Mouse (Mus musculus) lung, postnatal 25 days (tissue): ENCODE measurements around the gene Prrt1.

Experiments
- DNase-seq: peaks from one replicate; pipeline ENCODE4 v3.0.0; 2022; ENCODE audit warnings: low spot score

Prrt1 gene

DNA sequence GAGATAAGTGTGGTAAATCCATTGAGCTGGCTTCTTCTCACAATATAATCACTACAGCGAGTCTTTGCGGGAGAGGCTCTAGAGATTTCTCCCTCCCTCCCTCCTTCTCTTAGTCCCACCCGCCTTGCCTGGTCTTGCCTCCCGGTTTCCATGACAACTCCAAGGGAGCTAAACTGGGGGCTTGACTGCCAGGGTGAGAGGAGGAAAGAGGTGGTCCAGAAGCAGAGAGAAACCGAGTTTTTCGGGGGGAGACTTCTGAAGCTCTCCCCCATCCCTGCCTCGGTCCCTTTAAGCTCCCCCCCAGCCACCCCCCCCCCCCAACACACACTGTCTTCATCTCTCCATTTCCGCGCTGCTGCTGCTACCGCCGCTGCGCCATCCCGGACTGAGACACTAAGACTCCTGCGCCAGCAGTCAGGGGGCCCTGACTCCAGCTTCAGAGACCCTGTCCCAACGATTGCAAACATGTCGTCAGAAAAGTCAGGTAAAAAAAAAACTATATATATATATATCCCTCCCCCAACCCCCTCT, at the start of gene Prrt1:
Gene Prrt1, plus strand, starts transcription at position 313 of the 531 bp plus-strand sequence.
- no peak for DNase-seq

DNA sequence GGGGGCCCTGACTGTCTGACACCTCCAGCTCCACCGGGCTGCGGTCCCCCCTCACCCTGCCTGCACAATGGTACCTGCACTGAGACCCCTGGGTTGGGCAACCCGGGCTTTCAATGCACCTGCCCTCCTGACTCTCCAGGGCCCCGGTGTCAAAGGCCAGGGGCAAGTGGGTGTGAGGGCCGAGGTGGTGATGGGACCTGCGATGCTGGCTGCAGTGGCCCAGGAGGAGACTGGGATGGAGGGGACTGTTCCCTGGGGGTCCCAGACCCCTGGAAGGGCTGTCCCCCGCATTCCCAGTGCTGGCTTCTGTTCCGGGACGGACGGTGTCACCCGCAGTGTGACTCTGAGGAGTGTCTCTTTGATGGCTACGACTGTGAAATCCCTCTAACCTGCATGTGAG, 46.8 kb upstream of the Prrt1 start:
- no peak for DNase-seq

GRCm38 (mm10) chr17:34583397-34583796, 45.9 kb upstream of the Prrt1 start:
- DNase-seq: no peak

- DNase-seq: no peak
Measured at GRCm38 (mm10) chr17:34583819-34584218, 45.5 kb upstream of the Prrt1 start.

GRCm38 (mm10) chr17:34585121-34585520, 44.2 kb upstream of the Prrt1 start:
- no peak for DNase-seq

DNA sequence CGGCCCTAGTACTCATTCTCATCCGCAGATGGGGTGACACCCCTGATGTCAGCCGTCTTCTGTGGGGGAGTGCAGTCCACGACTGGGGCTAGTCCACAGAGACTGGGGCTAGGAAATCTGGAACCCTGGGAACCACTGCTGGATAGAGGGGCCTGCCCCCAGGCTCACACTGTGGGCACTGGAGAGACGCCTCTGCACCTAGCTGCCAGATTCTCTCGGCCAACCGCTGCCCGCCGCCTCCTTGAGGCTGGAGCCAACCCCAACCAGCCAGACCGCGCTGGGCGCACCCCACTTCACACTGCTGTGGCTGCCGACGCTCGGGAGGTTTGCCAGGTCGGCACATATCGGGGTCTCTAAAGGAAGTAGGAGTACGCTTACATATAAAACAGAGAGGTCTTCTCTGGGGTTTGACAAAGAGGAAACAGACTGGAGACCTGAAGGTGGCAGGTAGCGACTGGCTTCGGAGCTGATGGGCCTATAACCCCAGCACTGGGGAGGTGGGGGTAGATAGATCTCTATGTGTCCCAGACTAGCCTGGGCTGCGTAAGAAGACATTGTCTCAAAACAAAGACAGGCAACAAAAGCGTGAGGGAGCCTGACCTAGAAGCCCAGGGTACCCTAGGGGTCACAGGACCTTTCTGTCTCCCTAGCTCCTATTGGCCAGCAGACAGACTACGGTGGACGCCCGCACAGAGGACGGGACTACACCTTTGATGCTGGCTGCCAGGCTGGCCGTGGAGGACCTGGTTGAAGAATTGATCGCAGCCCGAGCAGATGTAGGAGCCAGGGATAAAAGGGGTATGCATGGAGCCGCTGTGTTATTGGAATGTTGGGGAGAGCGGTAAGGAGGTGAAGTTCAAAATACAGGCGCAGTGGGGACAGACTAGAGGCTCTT, 43.2 kb upstream of the Prrt1 start:
- no peak for DNase-seq

DNA sequence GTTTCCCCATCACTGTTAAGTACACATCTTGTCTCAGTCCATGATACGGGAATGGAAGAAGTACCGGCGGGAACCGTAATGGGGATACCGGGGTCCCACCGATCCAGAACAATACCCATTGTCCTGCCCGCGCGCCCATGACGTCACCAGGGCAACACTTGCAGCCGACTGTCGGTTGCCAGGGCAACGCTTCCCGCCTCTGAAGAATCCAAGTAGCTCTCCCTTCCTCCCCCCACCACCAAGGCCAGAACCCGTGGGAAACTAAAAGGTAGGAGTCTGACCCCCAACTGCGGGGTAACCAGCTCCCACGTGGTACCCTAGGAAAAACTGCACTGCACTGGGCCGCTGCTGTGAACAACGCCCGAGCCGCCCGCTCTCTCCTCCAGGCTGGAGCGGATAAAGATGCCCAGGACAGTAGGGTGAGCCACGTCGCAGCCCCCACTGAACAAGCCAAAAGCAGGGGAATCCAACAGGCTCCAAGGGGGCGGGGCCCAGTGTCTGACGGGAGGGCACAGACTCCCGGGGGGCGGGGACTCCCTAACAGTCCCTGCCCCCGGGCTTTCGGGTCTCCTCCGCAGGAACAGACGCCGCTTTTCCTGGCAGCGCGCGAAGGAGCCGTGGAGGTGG, 42.4 kb upstream of the Prrt1 start:
- DNase-seq: peak; percentile 87

GRCm38 (mm10) chr17:34587423-34587811, 41.9 kb upstream of the Prrt1 start:
- peak; percentile 96 for DNase-seq

DNA sequence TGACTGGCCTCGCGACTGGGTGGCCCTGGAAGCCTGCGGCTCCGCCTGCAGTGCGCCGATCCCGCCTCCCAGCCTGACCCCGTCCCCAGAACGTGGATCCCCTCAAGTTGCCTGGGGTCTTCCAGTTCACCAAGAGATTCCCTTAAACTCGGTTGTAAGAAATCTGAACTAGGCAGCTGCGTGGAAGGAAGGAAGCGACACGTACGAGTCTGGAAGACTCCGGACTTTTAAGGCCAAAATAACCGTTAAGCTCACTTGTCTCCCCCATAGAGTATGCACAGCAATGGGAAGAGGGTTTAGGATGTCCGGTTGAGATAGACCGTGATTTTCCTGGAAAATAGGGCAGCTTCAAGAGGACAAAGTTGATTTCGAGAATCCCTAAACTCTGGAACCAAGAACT, 41.5 kb upstream of the Prrt1 start:
- no peak for DNase-seq

- no peak for DNase-seq
Measured at GRCm38 (mm10) chr17:34588767-34589166, 40.6 kb upstream of the Prrt1 start.

DNA sequence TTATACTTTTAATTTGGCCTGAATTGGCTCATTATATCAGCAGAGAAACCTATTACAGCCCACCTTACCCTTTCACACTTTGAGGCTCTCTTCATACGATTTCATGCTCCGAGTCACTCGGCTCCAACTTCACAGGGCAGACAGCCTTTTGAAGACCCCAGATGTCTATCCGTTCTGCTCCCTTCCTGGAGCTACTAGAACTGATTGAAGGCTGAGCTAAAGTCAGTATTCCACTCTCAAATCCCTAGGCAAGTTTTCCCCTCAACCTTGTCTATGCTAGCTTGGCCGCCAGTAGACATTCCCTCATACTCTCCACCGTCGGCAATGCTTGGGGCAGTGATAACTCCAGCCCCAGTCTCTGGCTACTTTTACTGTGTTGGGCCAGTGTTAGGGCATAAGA, 40.1 kb upstream of the Prrt1 start:
- DNase-seq: no peak

DNA sequence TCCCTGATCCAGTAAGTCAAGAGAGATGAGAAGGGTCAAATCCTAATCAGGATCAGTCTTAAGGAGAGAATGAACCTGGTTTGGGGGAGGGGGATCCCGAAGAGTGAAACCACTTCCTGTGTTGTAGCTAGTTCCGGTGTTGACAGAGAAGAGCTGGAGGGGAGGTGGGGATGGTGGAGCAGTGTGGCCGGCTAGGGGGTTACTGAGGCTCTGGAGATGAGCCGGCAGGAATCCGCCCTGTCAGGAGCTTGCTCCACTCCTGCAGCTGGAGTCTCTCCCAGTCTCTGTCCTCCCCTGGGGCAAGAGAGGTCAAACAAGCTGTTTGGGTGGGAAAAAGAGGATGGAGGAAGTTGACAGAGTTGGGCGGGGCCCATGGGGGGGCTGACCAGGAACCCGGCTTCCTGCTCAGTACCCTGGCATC, 39.6 kb upstream of the Prrt1 start, which contains the start of gene Gpsm3:
Gene Gpsm3, plus strand, starts transcription at position 126 of the 421 bp plus-strand sequence.
- DNase-seq: peak; percentile 68

DNA sequence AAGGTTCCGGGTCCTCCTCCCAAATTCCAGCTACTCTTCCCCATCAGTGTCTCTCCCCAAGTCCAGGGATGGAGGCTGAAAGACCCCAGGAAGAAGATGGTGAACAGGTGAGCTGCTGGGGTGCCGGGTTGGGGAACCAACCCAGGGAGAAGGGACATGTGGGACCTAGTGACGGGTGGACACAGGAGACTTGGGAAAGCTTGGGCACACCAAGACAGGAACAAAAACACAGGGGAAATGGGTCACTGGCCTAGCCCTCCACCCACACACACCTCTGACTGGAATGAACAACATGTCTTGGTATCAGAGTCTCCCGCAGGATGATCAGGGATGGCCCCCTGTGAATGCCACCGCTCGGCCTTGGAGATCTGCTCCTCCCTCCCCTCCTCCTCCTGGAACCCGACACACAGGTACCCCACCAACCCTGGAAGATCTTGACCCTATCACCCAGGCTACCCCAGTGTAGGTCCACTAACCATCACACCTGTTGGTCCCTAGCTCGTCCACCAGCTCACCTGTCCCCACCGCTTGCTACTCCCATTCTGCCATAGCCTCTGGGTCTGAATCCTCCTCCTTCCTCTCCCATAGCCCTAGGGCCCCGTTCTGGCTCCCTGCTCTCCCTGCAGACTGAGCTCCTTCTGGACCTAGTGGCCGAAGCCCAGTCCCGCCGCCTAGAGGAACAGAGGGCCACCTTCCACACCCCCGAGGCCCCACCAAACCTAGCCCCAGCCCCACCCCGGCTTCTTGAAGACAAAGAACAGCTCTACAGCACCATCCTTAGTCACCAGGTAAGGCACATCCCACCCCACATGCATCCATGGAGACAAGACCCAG, 39.0 kb upstream of the Prrt1 start:
- no peak for DNase-seq

GRCm38 (mm10) chr17:34591029-34591993, 38.0 kb upstream of the Prrt1 start, which contains the start of gene Pbx2:
TSS of gene Pbx2 (plus strand) at chr17:34591266.
- no peak for DNase-seq

GRCm38 (mm10) chr17:34591994-34592375, 37.3 kb upstream of the Prrt1 start:
- peak; percentile 88 for DNase-seq

DNA sequence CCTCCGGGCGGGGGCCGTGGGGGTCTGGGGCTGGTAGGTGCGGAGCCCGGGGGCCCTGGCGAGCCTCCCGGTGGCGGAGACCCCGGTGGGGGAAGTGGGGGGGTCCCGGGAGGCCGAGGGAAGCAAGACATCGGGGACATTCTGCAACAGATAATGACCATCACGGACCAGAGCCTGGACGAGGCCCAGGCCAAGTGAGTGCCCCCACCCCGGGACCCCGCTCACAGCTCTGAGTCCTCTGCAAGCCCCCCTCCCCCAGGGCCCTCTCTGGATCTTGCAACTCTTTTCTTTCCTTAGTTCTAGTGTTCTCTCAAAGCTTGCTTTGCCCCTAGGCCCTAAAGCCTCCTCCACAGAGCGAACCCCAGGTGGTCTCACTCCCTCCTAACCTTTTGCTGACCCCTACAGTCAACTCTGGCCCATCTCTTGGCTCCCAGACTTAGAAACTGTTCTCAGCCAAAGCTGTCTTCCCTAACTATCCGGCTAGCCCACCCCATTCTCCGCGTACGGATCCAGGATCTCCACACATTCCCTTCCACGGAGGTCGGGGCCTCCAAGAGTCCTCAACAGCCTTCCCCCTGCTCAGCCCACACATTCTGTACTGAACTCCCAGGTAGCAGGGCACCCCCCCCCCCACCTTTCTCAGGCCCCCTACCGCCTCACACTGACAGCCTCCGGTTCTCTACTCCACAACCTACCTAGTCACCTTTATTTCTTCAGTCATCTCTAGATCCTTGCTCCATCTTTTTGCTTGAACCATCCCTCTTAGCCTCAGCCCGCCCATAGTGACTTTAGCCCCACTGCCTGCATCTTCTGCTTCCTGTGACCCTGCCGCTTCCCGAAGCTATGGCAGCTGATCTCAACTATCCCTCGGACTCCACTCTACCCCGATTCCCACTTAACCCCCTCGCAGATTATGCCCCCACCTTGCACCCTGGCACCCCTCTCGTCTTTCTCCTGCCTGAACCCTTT, 36.5 kb upstream of the Prrt1 start:
- DNase-seq: no peak

GRCm38 (mm10) chr17:34593752-34594525, 35.4 kb upstream of the Prrt1 start:
- DNase-seq: no peak

DNA sequence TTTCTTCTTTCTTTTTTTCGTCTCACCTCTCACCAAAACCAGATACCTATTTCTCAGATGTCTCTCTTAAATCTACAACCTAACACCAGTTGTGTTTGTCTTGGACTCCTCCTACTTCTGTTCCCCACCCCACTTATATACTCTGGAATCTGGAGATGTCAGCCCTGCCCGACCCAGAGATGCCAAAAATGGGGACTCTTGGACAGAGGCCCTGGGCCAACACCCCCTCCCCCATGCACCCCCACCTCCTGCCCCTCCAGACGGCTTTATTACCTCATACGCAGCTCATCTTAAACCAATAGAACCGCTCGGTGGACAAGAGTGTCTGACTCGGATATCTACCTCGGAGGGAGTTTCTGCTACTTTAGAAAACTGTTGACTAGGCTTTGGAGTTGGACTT, 33.2 kb upstream of the Prrt1 start:
- no peak for DNase-seq

GRCm38 (mm10) chr17:34597566-34598095, 31.7 kb upstream of the Prrt1 start, which contains the start of gene Ager:
TSS of gene Ager (plus strand) at chr17:34597862.
- DNase-seq: peak; percentile 80
